In the genomic region with DNA sequence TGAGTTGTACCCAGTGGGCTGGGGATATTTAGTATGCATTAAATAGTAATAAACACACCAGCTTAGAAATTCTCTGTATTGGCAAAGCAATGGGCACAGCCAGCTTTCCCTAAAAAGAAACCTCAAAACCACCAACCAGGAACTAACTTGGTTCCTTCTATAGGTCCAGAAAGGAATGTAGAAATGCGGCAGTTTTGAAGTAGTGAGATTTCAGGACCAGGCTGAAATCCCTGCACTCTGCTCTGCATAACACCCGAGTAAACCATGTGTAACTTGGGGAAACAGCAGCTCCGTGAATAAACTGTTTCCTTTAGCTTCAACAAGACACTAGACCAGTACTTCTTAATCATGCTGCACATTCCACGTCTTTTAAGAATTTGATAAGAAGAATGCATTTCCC, we compare ENCODE assay signal across 12 mouse cellular contexts. TPM values are rescaled to one million over a fixed set of nuclear protein-coding genes. Genes with fewer than 3 reads are reported as not detected.
A peak's percentile ranks its signal among the peaks of the same experiment; 100 is the strongest.
DNase-seq lines count a peak whose midpoint lies in the region; ATAC-seq and TF ChIP-seq lines count a peak whose summit lies in the region.
"Had no signal": no experiment of that assay in that cellular context is flagged by ENCODE, and none has a peak within 500 bp of the region (broad histone marks: within the 10 kb centered on the region; RNA-seq: fewer than 3 reads in every experiment).

No protein-coding gene starts in this region.

- peak overlapping the region; percentile 87 for H3K4me3 ChIP-seq in heart, embryonic 16.5 days (ENCODE audit: low read length)
- H3K4me3 ChIP-seq in embryonic facial prominence, embryonic 12.5 days, result peak overlapping the region; percentile 75; the same call in 1 of the 2 replicates
- H3K4me3 ChIP-seq in hindbrain, postnatal 0 days (ENCODE audit: low read length), result peak overlapping the region; percentile 89; the same call in 1 of the 2 replicates
- H3K4me3 ChIP-seq in midbrain, embryonic 14.5 days (replicated peaks; ENCODE audit: low read depth, low read length), result no peak overlapping the region

- H3K9ac ChIP-seq in heart, embryonic 16.5 days (ENCODE audit: low read length), result peak overlapping the region; percentile 87
- peak overlapping the region; percentile 33; the same call in 1 of the 2 replicates for H3K9ac ChIP-seq in embryonic facial prominence, embryonic 12.5 days
- H3K9ac ChIP-seq in hindbrain, postnatal 0 days (replicated peaks; ENCODE audit: low read length), result 0 out of 2 replicates have a peak overlapping the region, but pooled peaks have one; percentile 3
- H3K9ac ChIP-seq in midbrain, embryonic 14.5 days (replicated peaks; ENCODE audit: low read length), result no peak overlapping the region

- peaks cover 42% of the 10 kb centered on the region for H3K4me1 ChIP-seq in heart, embryonic 16.5 days (ENCODE audit: control insufficient read depth, insufficient read depth, low read length)
- H3K4me1 ChIP-seq in embryonic facial prominence, embryonic 12.5 days, result peaks cover 20% of the 10 kb centered on the region
- peaks cover 12% of the 10 kb centered on the region for H3K4me1 ChIP-seq in hindbrain, postnatal 0 days (ENCODE audit: insufficient read depth, low read length)
- peaks cover 15% of the 10 kb centered on the region for H3K4me1 ChIP-seq in midbrain, embryonic 14.5 days (ENCODE audit: control insufficient read depth, insufficient read depth, low read length)

- no peak overlapping the region for H3K27ac ChIP-seq in heart, embryonic 16.5 days (ENCODE audit: low read length)
- no peak overlapping the region for H3K27ac ChIP-seq in embryonic facial prominence, embryonic 12.5 days
- no peak overlapping the region for H3K27ac ChIP-seq in hindbrain, postnatal 0 days
- H3K27ac ChIP-seq in midbrain, embryonic 14.5 days (replicated peaks; ENCODE audit: low read depth, low read length), result no peak overlapping the region
- H3K27ac ChIP-seq: heart, adult 2 months had no signal

- no peak for ATAC-seq in heart, embryonic 16.5 days (replicated peaks; ENCODE audit: extremely low read depth, insufficient read depth, low FRiP score)
- ATAC-seq in embryonic facial prominence, embryonic 12.5 days (ENCODE audit: insufficient number of reproducible peaks, insufficient read depth, low FRiP score, low TSS enrichment), result no peak
- no peak for ATAC-seq in hindbrain, postnatal 0 days
- ATAC-seq in midbrain, embryonic 14.5 days (ENCODE audit: low FRiP score, low TSS enrichment), result no peak
- no peak for ATAC-seq in cerebellum, adult (ENCODE audit: insufficient number of reproducible peaks, low FRiP score, low TSS enrichment)

- peak overlapping the region; percentile 73 for H3K4me2 ChIP-seq in heart, embryonic 16.5 days (ENCODE audit: low read depth, low read length)
- H3K4me2 ChIP-seq in embryonic facial prominence, embryonic 12.5 days (replicated peaks), result peak overlapping the region; percentile 87
- H3K4me2 ChIP-seq in hindbrain, postnatal 0 days (ENCODE audit: low read depth, low read length), result peak overlapping the region; percentile 89; the same call in 1 of the 2 replicates
- H3K4me2 ChIP-seq in midbrain, embryonic 14.5 days (ENCODE audit: low read length), result peak overlapping the region; percentile 67

- 8% methylated on average over 4 of the region's 4 CpGs for WGBS in heart, embryonic 16.5 days
- 58% methylated on average over 4 of the region's 4 CpGs for WGBS in embryonic facial prominence, embryonic 12.5 days
- WGBS in hindbrain, postnatal 0 days, result 61% methylated on average over 4 of the region's 4 CpGs
- WGBS in midbrain, embryonic 14.5 days, result 64% methylated on average over 4 of the region's 4 CpGs

- intact Hi-C loops in heart, postnatal 10 days (cut with DNase I), result loop anchor here (2.0 kb wide), 1 partner anchor 34 kb away; no protein-coding TSS in a partner anchor

- no peak for TF ChIP-seq CTCF in hindbrain, postnatal 0 days (IDR thresholded peaks at IDR 0.05; ENCODE audit: low read depth)

- H3K36me3 ChIP-seq in heart, embryonic 16.5 days (ENCODE audit: control insufficient read depth, insufficient read depth), result no peaks in the 10 kb centered on the region
- H3K36me3 ChIP-seq in embryonic facial prominence, embryonic 12.5 days, result no peaks in the 10 kb centered on the region
- no peaks in the 10 kb centered on the region for H3K36me3 ChIP-seq in hindbrain, postnatal 0 days (ENCODE audit: insufficient read depth, low read length)
- no peaks in the 10 kb centered on the region for H3K36me3 ChIP-seq in midbrain, embryonic 14.5 days (ENCODE audit: control insufficient read depth, insufficient read depth, low read length)

- DNase-seq in heart, postnatal 10 days, result no peak
- no peak for DNase-seq in hindbrain, postnatal 0 days (ENCODE audit: low spot score)
- no peak for DNase-seq in midbrain, embryonic 14.5 days
- no peak for DNase-seq in thymus, postnatal 14 days
- no peak for DNase-seq in cerebellum, postnatal 25 days
- DNase-seq: adrenal gland, adult 8-10 months; heart, adult 2 months had no signal

- H3K27me3 ChIP-seq in heart, embryonic 16.5 days (ENCODE audit: control insufficient read depth, insufficient read depth, low read length), result no peaks in the 10 kb centered on the region
- H3K27me3 ChIP-seq in embryonic facial prominence, embryonic 12.5 days, result no peaks in the 10 kb centered on the region
- H3K27me3 ChIP-seq in hindbrain, postnatal 0 days (ENCODE audit: insufficient read depth, low read length), result no peaks in the 10 kb centered on the region
- no peaks in the 10 kb centered on the region for H3K27me3 ChIP-seq in midbrain, embryonic 14.5 days (ENCODE audit: control insufficient read depth, insufficient read depth, low read length)

- no peaks in the 10 kb centered on the region for H3K9me3 ChIP-seq in heart, embryonic 16.5 days (replicated peaks; ENCODE audit: control insufficient read depth, low read length)
- H3K9me3 ChIP-seq in embryonic facial prominence, embryonic 12.5 days, result no peaks in the 10 kb centered on the region
- H3K9me3 ChIP-seq in hindbrain, postnatal 0 days (ENCODE audit: low read length), result no peaks in the 10 kb centered on the region
- no peaks in the 10 kb centered on the region for H3K9me3 ChIP-seq in midbrain, embryonic 14.5 days (ENCODE audit: control insufficient read depth, low read length)

RNA-seq across cellular contexts. Expression of a gene that starts 1.7 kb away (rescaled TPM):
- polyA plus RNA-seq in heart, embryonic 16.5 days (2015; fragmentation: Nextera tagmentation; extraction: Ambion mirVana), result 49.7 and 54.9 TPM in 2 replicates
- 10 to 100 TPM; 28.0 to 28.4 TPM for total RNA-seq in heart, postnatal 10 days (2021)
- polyA plus RNA-seq in embryonic facial prominence, embryonic 12.5 days (2016; fragmentation: Nextera tagmentation; extraction: Ambion mirVana), result 35.8 and 39.6 TPM in 2 replicates
- total RNA-seq in hindbrain, postnatal 0 days (2014; rRNA removed), result 15.3 and 15.4 TPM in 2 replicates
- polyA plus RNA-seq in hindbrain, postnatal 0 days (2015; fragmentation: Nextera tagmentation; extraction: Ambion mirVana), result 22.8 and 23.5 TPM in 2 replicates
- 18.0 and 27.3 TPM in 2 replicates for polyA plus RNA-seq in midbrain, embryonic 14.5 days (2014; fragmentation: Nextera tagmentation; extraction: Ambion mirVana)

RNA-seq across cellular contexts. Expression of a gene that starts 12.7 kb away (rescaled TPM):
- 0.36 and 0.37 TPM in 2 replicates for polyA plus RNA-seq in heart, embryonic 16.5 days (2015; fragmentation: Nextera tagmentation; extraction: Ambion mirVana)
- under 1 TPM; 0.07 to 0.26 TPM for total RNA-seq in heart, postnatal 10 days (2021)
- polyA plus RNA-seq in embryonic facial prominence, embryonic 12.5 days (2016; fragmentation: Nextera tagmentation; extraction: Ambion mirVana), result 0.12 and 0.14 TPM in 2 replicates
- not detected in 2 replicates for total RNA-seq in hindbrain, postnatal 0 days (2014; rRNA removed)
- polyA plus RNA-seq in hindbrain, postnatal 0 days (2015; fragmentation: Nextera tagmentation; extraction: Ambion mirVana), result 0.06 TPM in 1 of 2 replicates, not detected in the other
- polyA plus RNA-seq in midbrain, embryonic 14.5 days (2014; fragmentation: Nextera tagmentation; extraction: Ambion mirVana), result not detected in 2 replicates
- polyA plus RNA-seq: heart, adult 2 months; limb, embryonic 11.5 days; thymus, postnatal 0 days had no signal
